Mouse (Mus musculus): Measurements from ENCODE around the gene Sult6b2. TPM values are rescaled to one million over a fixed set of nuclear protein-coding genes. Genes with fewer than 3 reads are reported as not detected.
A peak's percentile ranks its signal among the peaks of the same experiment; 100 is the strongest.

Sult6b2 gene
- polyA plus RNA-seq, 1 experiment from 2014 or later = 0.25 TPM

DNA sequence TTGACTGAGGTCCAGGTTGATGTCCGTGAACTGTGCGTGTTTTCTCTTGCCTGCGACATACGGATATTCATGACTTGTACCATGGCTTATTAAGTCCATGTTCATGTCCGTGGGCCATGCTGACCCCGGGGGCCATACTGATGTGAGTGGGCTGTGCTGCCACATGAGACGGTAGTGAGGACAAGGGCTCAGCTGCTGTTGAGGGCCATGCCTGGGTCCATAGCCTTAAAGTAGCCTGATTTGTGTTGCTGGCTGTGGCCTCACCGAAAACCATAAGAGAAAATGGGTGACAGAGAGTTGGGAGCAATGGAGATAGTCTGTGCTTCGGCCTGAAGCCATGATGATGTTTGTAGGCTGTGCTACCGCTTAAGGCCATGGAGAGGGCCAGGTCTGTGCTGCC, 14.0 kb upstream of the Sult6b2 start:
- Histone ChIP-seq H3K27ac (ENCODE audit: low read length) (no peak overlapping the region), H3K4me1 (ENCODE audit: control insufficient read depth, insufficient read depth, low read length) (peaks cover 9% of the 10 kb centered on the region; the same call in 1 of the 2 replicates), H3K9ac (ENCODE audit: low read depth, low read length) (no peak overlapping the region), H3K9me3 (replicated peaks; ENCODE audit: control insufficient read depth, low read length, poor library complexity, severe bottlenecking) (no peaks in the 10 kb centered on the region), H3K36me3 (ENCODE audit: control insufficient read depth, insufficient read depth, low read length) (no peaks in the 10 kb centered on the region), H3K27me3 (ENCODE audit: control insufficient read depth, insufficient read depth, low read depth, low read length) (no peaks in the 10 kb centered on the region), H3K4me3 (ENCODE audit: low read depth, low read length) (no peak overlapping the region), H3K4me2 (ENCODE audit: low read length) (no peak overlapping the region)
- 97% methylated on average over 10 of the region's 10 CpGs for WGBS
- no peak for ATAC-seq

DNA sequence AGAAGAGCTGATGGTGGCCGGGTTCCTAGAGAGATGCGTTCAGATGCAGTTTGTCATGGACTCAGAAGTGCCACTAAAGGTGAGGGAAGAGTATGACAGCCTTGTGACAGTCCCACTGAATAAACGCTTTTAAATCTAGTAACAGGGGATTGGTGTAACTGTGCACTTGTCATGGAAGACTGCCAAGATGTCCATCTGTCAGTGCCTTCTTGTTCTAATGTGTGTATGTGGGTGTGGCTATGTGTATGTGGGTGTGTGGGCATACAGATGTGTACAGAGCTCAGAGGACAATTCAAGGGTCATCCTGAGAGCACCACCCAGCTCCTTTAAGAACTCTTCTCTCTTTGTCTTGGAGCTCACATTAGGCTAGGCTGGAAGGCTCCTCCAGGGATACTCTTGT, 11.2 kb upstream of the Sult6b2 start:
- WGBS = 69% methylated on average over 3 of the region's 3 CpGs
- no peaks in the 10 kb centered on the region for H3K9me3 ChIP-seq (replicated peaks; ENCODE audit: control insufficient read depth, low read length, poor library complexity, severe bottlenecking)
- H3K36me3 ChIP-seq (ENCODE audit: control insufficient read depth, insufficient read depth, low read length) = no peaks in the 10 kb centered on the region
- peak; percentile 36; the same call in 1 of the 2 replicates for ATAC-seq
- H3K4me1 ChIP-seq (ENCODE audit: control insufficient read depth, insufficient read depth, low read length) = peaks cover 9% of the 10 kb centered on the region; the same call in 1 of the 2 replicates
- no peak overlapping the region for H3K9ac ChIP-seq (ENCODE audit: low read depth, low read length)
- no peak overlapping the region for H3K4me3 ChIP-seq (ENCODE audit: low read depth, low read length)
- H3K27ac ChIP-seq (ENCODE audit: low read length) = no peak overlapping the region
- no peak overlapping the region for H3K4me2 ChIP-seq (ENCODE audit: low read length)
- H3K27me3 ChIP-seq (ENCODE audit: control insufficient read depth, insufficient read depth, low read depth, low read length) = no peaks in the 10 kb centered on the region

DNA sequence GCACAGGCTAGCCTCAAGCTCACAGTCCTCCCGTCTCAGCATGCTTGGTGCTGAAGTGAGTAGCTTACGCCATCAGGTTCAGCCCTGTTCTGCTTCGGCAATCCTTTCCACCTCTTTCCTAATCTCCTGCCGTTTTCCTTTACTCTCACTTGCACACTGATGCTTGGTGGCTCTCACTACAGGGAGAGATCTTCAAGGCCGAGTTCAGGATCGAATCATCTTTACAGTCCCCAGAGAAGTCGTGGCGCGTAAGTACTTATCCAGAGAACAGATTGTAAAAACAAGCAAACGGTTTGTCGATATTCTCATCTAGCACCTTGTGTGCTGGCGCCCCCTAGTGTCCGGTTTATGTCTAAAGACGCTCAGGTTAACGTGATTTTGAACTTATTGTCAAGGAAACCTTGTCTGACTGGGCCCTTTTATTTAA, 10.2 kb upstream of the Sult6b2 start:
- H3K4me2 ChIP-seq (ENCODE audit: low read length) = peak overlapping the region; percentile 66
- no peak overlapping the region for H3K27ac ChIP-seq (ENCODE audit: low read length)
- peak; percentile 59 for ATAC-seq
- no peaks in the 10 kb centered on the region for H3K36me3 ChIP-seq (ENCODE audit: control insufficient read depth, insufficient read depth, low read length)
- H3K4me1 ChIP-seq (ENCODE audit: control insufficient read depth, insufficient read depth, low read length) = peaks cover 9% of the 10 kb centered on the region; the same call in 1 of the 2 replicates
- WGBS = 3% methylated on average over 15 of the region's 15 CpGs
- H3K9ac ChIP-seq (ENCODE audit: low read depth, low read length) = peak overlapping the region; percentile 57
- H3K27me3 ChIP-seq (ENCODE audit: control insufficient read depth, insufficient read depth, low read depth, low read length) = no peaks in the 10 kb centered on the region
- no peaks in the 10 kb centered on the region for H3K9me3 ChIP-seq (replicated peaks; ENCODE audit: control insufficient read depth, low read length, poor library complexity, severe bottlenecking)
- peak overlapping the region; percentile 36 for H3K4me3 ChIP-seq (ENCODE audit: low read depth, low read length)

DNA sequence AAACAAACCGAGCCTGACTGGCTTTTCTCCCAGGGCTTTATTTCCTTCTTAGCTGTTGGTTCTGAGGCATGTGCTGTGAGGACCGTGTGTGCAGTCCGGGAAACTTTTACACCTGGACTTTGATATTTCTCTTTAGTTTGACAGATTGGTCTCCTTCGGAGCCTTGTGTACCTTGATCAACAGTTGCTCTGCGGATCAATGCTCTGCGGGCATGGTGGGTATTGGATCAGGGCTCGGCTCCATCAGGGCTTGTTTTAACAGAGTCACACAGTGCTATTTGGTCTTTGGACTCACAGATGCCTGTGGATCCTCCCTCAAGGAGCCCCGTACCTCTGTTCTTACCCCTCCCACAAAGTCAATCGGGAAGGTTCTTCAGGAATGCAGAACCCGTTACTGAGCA, 9.7 kb upstream of the Sult6b2 start:
- H3K4me3 ChIP-seq (ENCODE audit: low read depth, low read length) = peak overlapping the region; percentile 36
- H3K4me1 ChIP-seq (ENCODE audit: control insufficient read depth, insufficient read depth, low read length) = peaks cover 9% of the 10 kb centered on the region; the same call in 1 of the 2 replicates
- H3K9me3 ChIP-seq (replicated peaks; ENCODE audit: control insufficient read depth, low read length, poor library complexity, severe bottlenecking) = no peaks in the 10 kb centered on the region
- WGBS = 49% methylated on average over 10 of the region's 10 CpGs
- no peak overlapping the region for H3K27ac ChIP-seq (ENCODE audit: low read length)
- no peaks in the 10 kb centered on the region for H3K27me3 ChIP-seq (ENCODE audit: control insufficient read depth, insufficient read depth, low read depth, low read length)
- H3K36me3 ChIP-seq (ENCODE audit: control insufficient read depth, insufficient read depth, low read length) = no peaks in the 10 kb centered on the region
- no peak for ATAC-seq
- peak overlapping the region; percentile 66 for H3K4me2 ChIP-seq (ENCODE audit: low read length)
- no peak overlapping the region for H3K9ac ChIP-seq (ENCODE audit: low read depth, low read length)

DNA sequence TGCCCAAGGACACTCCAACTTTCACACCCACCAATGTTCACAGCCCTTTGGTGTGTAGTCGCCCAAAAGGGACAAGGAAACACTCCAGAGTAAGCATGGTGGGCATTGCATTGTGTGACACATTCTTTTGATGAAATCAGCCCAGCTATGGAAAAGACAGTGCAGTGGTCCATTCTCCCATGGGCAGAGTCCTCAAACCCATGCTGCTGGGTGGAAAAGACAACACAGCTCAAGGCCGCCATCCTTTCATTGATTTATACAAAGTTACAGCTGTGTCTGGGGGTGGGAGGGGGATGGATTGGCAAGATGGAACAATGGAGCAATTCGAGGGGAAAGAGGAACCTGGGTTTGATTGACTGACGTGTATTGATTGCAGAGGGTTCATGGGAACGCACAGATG, 8.7 kb upstream of the Sult6b2 start:
- 51% methylated on average over 5 of the region's 5 CpGs for WGBS
- H3K4me2 ChIP-seq (ENCODE audit: low read length) = no peak overlapping the region
- no peaks in the 10 kb centered on the region for H3K9me3 ChIP-seq (replicated peaks; ENCODE audit: control insufficient read depth, low read length, poor library complexity, severe bottlenecking)
- H3K27me3 ChIP-seq (ENCODE audit: control insufficient read depth, insufficient read depth, low read depth, low read length) = no peaks in the 10 kb centered on the region
- H3K4me3 ChIP-seq (ENCODE audit: low read depth, low read length) = no peak overlapping the region
- H3K4me1 ChIP-seq (ENCODE audit: control insufficient read depth, insufficient read depth, low read length) = peaks cover 9% of the 10 kb centered on the region; the same call in 1 of the 2 replicates
- no peak overlapping the region for H3K27ac ChIP-seq (ENCODE audit: low read length)
- H3K9ac ChIP-seq (ENCODE audit: low read depth, low read length) = no peak overlapping the region
- ATAC-seq = no peak
- no peaks in the 10 kb centered on the region for H3K36me3 ChIP-seq (ENCODE audit: control insufficient read depth, insufficient read depth, low read length)

DNA sequence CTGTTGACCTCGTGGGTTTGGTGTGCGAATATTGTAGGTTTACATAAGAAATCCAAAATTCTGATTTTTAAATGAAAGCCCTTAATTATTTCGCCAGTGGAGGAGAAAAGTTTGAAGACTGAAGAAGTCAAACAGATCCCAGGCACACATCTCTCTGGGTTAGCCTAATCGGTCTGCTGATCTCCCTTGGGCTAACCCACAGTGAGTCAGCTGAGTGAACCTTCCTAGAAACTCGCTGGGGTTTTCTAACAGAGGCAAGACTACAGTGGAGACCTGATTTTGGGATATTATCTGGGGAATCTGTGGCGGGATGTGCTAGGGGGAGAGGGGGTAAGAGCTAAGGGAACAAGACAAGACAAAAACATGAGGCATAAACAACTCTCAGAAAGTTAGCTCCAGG, 5.9 kb upstream of the Sult6b2 start:
- Histone ChIP-seq H3K9ac (ENCODE audit: low read depth, low read length) (no peak overlapping the region), H3K27me3 (ENCODE audit: control insufficient read depth, insufficient read depth, low read depth, low read length) (no peaks in the 10 kb centered on the region), H3K27ac (ENCODE audit: low read length) (no peak overlapping the region), H3K4me3 (ENCODE audit: low read depth, low read length) (no peak overlapping the region), H3K4me1 (ENCODE audit: control insufficient read depth, insufficient read depth, low read length) (peaks cover 9% of the 10 kb centered on the region; the same call in 1 of the 2 replicates), H3K36me3 (ENCODE audit: control insufficient read depth, insufficient read depth, low read length) (no peaks in the 10 kb centered on the region), H3K4me2 (ENCODE audit: low read length) (no peak overlapping the region), H3K9me3 (replicated peaks; ENCODE audit: control insufficient read depth, low read length, poor library complexity, severe bottlenecking) (no peaks in the 10 kb centered on the region)
- 68% methylated on average over 6 of the region's 6 CpGs for WGBS
- ATAC-seq = no peak

DNA sequence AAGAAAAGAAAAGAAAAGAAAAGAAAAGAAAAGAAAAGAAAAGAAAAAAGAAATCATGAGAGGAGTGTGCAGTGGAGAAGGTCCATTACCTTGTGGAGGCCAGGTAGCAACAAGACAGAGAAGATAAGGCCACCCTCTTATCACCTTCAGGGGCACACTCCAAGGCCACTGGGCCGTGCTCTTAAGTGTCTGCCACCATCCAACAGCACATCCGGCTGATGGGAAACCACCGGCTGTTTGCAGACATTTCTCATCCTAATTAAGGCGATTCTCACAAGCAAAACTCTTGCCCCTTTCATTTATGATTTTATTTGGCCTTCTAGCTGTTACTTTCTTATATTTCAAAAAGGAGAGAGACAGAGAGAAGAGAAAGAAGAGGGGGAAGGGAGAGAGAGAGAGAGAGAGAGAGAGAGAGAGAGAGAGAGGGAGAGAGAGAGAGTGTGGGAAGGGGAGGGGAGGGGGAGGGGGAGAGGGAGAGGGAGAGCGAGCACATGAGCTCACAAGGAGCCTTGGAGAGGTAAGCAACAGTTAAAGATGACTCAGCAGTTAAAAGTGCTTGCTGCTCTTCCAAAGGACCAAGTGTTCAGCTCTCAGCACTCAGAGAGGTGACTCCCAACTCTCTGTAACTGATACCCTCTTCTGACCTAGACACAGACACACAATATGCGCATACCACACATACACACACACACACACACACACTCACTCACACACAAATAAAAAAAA, 5.2 kb upstream of the Sult6b2 start:
- no peak overlapping the region for H3K4me3 ChIP-seq (ENCODE audit: low read depth, low read length)

DNA sequence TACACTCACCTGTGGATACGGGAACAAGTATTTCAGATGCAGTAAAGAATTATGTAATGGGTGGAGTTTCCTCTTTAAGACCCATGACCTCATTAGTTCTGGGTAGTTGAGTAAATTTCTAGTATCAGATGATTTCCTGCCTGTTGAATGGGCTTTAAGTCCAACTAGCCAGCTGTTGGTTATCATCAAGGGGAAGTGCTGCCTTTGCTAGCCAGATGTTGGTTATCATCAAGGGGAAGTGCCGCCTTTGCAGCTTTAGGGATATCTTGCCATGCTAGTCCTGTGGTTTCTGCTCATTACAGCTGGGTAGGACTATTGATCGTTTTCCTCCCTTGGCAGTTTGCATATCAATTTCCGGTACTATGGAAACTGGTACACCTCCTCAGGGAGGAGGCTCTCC, 2.0 kb upstream of the Sult6b2 start:
- no peaks in the 10 kb centered on the region for H3K27me3 ChIP-seq (ENCODE audit: control insufficient read depth, insufficient read depth, low read depth, low read length)
- no peak overlapping the region for H3K27ac ChIP-seq (ENCODE audit: low read length)
- no peak for ATAC-seq
- no peak overlapping the region for H3K9ac ChIP-seq (ENCODE audit: low read depth, low read length)
- no peaks in the 10 kb centered on the region for H3K4me1 ChIP-seq (ENCODE audit: control insufficient read depth, insufficient read depth, low read length)
- H3K4me2 ChIP-seq (ENCODE audit: low read length) = no peak overlapping the region
- no peaks in the 10 kb centered on the region for H3K9me3 ChIP-seq (replicated peaks; ENCODE audit: control insufficient read depth, low read length, poor library complexity, severe bottlenecking)
- H3K4me3 ChIP-seq (ENCODE audit: low read depth, low read length) = no peak overlapping the region
- WGBS = 91% methylated on average over 4 of the region's 4 CpGs
- H3K36me3 ChIP-seq (ENCODE audit: control insufficient read depth, insufficient read depth, low read length) = no peaks in the 10 kb centered on the region

More for the DNA sequence above, 5.2 kb upstream of the Sult6b2 start:
- Histone ChIP-seq H3K4me2 (ENCODE audit: low read length) (no peak overlapping the region), H3K27me3 (ENCODE audit: control insufficient read depth, insufficient read depth, low read depth, low read length) (no peaks in the 10 kb centered on the region), H3K9me3 (replicated peaks; ENCODE audit: control insufficient read depth, low read length, poor library complexity, severe bottlenecking) (no peaks in the 10 kb centered on the region), H3K4me1 (ENCODE audit: control insufficient read depth, insufficient read depth, low read length) (peaks cover 9% of the 10 kb centered on the region; the same call in 1 of the 2 replicates), H3K27ac (ENCODE audit: low read length) (no peak overlapping the region), H3K36me3 (ENCODE audit: control insufficient read depth, insufficient read depth, low read length) (no peaks in the 10 kb centered on the region), H3K9ac (ENCODE audit: low read depth, low read length) (no peak overlapping the region)
- WGBS = 56% methylated on average over 6 of the region's 6 CpGs
- no peak for ATAC-seq

DNA sequence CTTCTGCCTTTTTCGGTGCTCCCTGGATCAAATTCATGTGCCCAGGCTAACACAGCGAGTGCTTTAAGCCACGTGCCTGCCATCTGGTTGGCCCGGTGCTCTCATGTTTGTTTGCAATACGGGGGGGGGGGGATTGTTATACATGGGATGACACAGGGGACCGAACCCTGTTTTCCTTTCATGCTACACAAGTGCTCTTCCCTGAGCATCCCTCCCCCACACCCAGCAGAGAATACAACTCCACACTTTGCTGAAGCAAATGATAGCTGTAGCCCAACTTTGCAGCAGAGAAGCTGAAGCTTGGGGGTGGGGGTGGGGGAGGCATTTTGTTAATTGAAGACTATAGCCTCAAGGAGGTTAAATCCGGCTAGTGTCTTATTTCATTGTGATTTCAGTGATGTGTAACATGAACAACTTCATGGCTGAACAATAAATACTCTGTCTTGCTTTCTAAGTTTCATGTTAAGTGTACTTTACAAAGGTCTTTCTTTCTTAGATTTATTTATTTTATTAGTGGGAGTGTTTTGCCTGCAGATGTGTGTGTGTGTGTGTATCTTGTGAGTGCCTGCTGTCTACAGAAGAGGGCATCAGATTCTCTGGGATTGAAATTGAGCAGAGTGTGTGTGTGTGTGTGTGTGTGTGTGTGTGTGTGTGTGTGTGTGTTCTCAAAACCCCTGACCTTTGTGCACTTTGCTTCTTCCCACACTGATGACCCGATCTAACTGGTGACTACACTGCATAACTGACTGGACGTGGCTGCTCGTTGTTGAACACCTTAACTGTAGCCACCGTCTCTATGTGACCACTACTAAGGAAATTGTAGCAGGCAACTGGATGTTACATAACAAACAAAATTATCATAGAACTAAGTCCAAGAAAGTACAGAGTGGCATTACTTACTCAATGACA, 1.4 kb downstream of the Sult6b2 start:
- 65% methylated on average over 11 of the region's 11 CpGs for WGBS
- ATAC-seq = no peak
- H3K27ac ChIP-seq (ENCODE audit: low read length) = no peak overlapping the region
- no peak overlapping the region for H3K9ac ChIP-seq (ENCODE audit: low read depth, low read length)
- no peaks in the 10 kb centered on the region for H3K9me3 ChIP-seq (replicated peaks; ENCODE audit: control insufficient read depth, low read length, poor library complexity, severe bottlenecking)
- no peaks in the 10 kb centered on the region for H3K36me3 ChIP-seq (ENCODE audit: control insufficient read depth, insufficient read depth, low read length)
- no peaks in the 10 kb centered on the region for H3K4me1 ChIP-seq (ENCODE audit: control insufficient read depth, insufficient read depth, low read length)
- no peak overlapping the region for H3K4me2 ChIP-seq (ENCODE audit: low read length)
- H3K4me3 ChIP-seq (ENCODE audit: low read depth, low read length) = no peak overlapping the region
- no peaks in the 10 kb centered on the region for H3K27me3 ChIP-seq (ENCODE audit: control insufficient read depth, insufficient read depth, low read depth, low read length)

All from midbrain, embryonic 16.5 days (tissue).